Mouse (Mus musculus) hindbrain, embryonic 14.5 days (tissue): ENCODE measurements around the gene Arl10. TPM values are rescaled to one million over a fixed set of nuclear protein-coding genes. Genes with fewer than 3 reads are reported as not detected.

Experiments
- ATAC-seq: fragments of 200-750 bp; cut with Nextera tagmentation; 2 replicates; pipeline ENCODE4 v1.8.0; 2017; ENCODE audit warnings: moderate number of reproducible peaks, mild to moderate bottlenecking, moderate TSS enrichment, moderate library complexity; ENCODE audit not compliant: low FRiP score
- DNase-seq: peaks from one replicate; pipeline ENCODE4 v3.0.0-alpha.2; 2015; ENCODE audit warnings: low spot score
- H3K27ac ChIP-seq: fragments of 300-500 bp; sonication (generic); 2 replicates; pipeline ENCODE4 v1.5.1; 2014; ENCODE audit warnings: mild to moderate bottlenecking, moderate library complexity
- H3K27me3 ChIP-seq: fragments of 300-500 bp; sonication (generic); 2 replicates; pipeline ENCODE4 v1.6.1; 2014; ENCODE audit warnings: mild to moderate bottlenecking, low read length, mixed read lengths; ENCODE audit not compliant: control insufficient read depth, insufficient read depth
- H3K36me3 ChIP-seq: fragments of 300-500 bp; sonication (generic); replicated peaks from 2 replicates; pipeline ENCODE4 v1.6.1; 2014; ENCODE audit not compliant: control insufficient read depth, insufficient read depth
- H3K4me1 ChIP-seq: fragments of 300-500 bp; sonication (generic); replicated peaks from 2 replicates; pipeline ENCODE4 v1.6.1; 2014; ENCODE audit warnings: antibody characterized with exemption, low read length, mixed read lengths; ENCODE audit not compliant: control insufficient read depth, insufficient read depth
- H3K4me2 ChIP-seq: fragments of 300-500 bp; sonication (generic); replicated peaks from 2 replicates; pipeline ENCODE4 v1.6.1; 2014; ENCODE audit warnings: mild to moderate bottlenecking, moderate library complexity
- H3K4me3 ChIP-seq: fragments of 300-500 bp; sonication (generic); replicated peaks from 2 replicates; pipeline ENCODE4 v1.5.1; 2014; ENCODE audit warnings: mild to moderate bottlenecking, low read length
- H3K9ac ChIP-seq: fragments of 300-500 bp; sonication (generic); 2 replicates; pipeline ENCODE4 v1.6.1; 2014
- H3K9me3 ChIP-seq: fragments of 300-500 bp; sonication (generic); 2 replicates; pipeline ENCODE4 v1.6.1; 2016; ENCODE audit warnings: low read length; ENCODE audit not compliant: control insufficient read depth
- WGBS: fragments of 180-500 bp; shearing (Covaris S2); extraction: QIAGEN DNeasy Blood & Tissue Kit; methylation state at CpG from one replicate; pipeline ENCODE4 v1.1.7; 2014; 5-methylcytosine and 5-hydroxymethylcytosine counted together
- polyA plus RNA-seq: library from polyadenylated mRNA; unstranded; fragments of >200 nt; fragmentation: Nextera tagmentation; extraction: Ambion mirVana; gene quantifications from 2 replicates; pipeline ENCODE4 v1.2.1, GENCODE M21; 2014

Arl10 gene
- polyA plus RNA-seq, 1 experiment from 2014 or later = 83.0 TPM

GRCm38 (mm10) chr13:54593617-54594016, 18.8 kb downstream of the Arl10 start:
- no peak overlapping the region for H3K4me2 ChIP-seq
- no peak overlapping the region for H3K4me3 ChIP-seq
- peaks cover 53% of the 10 kb centered on the region for H3K36me3 ChIP-seq
- H3K9me3 ChIP-seq = no peaks in the 10 kb centered on the region
- H3K9ac ChIP-seq = no peak overlapping the region
- DNase-seq (no peak), ATAC-seq (no peak)
- no peak overlapping the region for H3K27ac ChIP-seq
- no peaks in the 10 kb centered on the region for H3K27me3 ChIP-seq
- 88% methylated on average over 11 of the region's 11 CpGs for WGBS
- peaks cover 23% of the 10 kb centered on the region for H3K4me1 ChIP-seq

GRCm38 (mm10) chr13:54596107-54596690, 21.4 kb downstream of the Arl10 start:
- Histone ChIP-seq H3K9me3 (no peaks in the 10 kb centered on the region), H3K27me3 (no peaks in the 10 kb centered on the region), H3K27ac (no peak overlapping the region), H3K36me3 (peaks cover 62% of the 10 kb centered on the region), H3K4me2 (no peak overlapping the region), H3K9ac (no peak overlapping the region), H3K4me1 (peaks cover 10% of the 10 kb centered on the region), H3K4me3 (no peak overlapping the region)
- no peak for ATAC-seq
- WGBS = 79% methylated on average over 8 of the region's 8 CpGs
- DNase-seq = no peak

- peaks cover 62% of the 10 kb centered on the region for H3K36me3 ChIP-seq
- H3K4me2 ChIP-seq = no peak overlapping the region
- ATAC-seq = no peak
- no peaks in the 10 kb centered on the region for H3K9me3 ChIP-seq
- no peak overlapping the region for H3K9ac ChIP-seq
- 67% methylated on average over 5 of the region's 5 CpGs for WGBS
- no peak overlapping the region for H3K4me3 ChIP-seq
- DNase-seq = no peak
- peaks cover 3% of the 10 kb centered on the region for H3K4me1 ChIP-seq
- H3K27me3 ChIP-seq = no peaks in the 10 kb centered on the region
- no peak overlapping the region for H3K27ac ChIP-seq
Measured at GRCm38 (mm10) chr13:54596870-54597269, 22.1 kb downstream of the Arl10 start.

GRCm38 (mm10) chr13:54598622-54599143, 23.9 kb downstream of the Arl10 start:
- 92% methylated on average over 12 of the region's 12 CpGs for WGBS
- ATAC-seq (no peak), DNase-seq (no peak)
- no peak overlapping the region for H3K4me3 ChIP-seq
- no peak overlapping the region for H3K27ac ChIP-seq
- no peaks in the 10 kb centered on the region for H3K9me3 ChIP-seq
- no peaks in the 10 kb centered on the region for H3K27me3 ChIP-seq
- no peak overlapping the region for H3K4me2 ChIP-seq
- H3K4me1 ChIP-seq = no peaks in the 10 kb centered on the region
- H3K9ac ChIP-seq = no peak overlapping the region
- peaks cover 56% of the 10 kb centered on the region for H3K36me3 ChIP-seq

DNA sequence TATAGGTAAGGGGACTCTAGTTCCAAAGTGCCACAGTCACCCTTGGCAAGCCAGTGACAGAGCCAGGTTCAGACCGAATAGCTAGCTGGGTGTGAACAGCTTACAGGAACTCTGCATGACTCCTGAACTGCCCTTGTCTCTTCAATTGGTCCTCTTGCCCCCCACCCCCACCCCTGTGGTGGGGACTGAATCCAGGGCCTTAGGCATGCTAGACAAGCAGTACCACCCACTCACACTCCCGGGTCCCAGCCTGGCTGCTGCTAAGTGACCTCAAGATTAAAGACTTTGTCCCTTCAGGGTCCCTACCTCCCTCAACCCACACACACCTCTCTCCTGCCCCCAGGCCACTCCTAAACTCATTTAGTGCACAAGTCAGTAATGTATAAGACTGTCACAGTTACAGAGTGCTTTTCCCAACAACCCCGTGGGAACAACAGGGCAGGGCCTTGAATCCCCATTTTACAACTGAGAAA, 27.9 kb downstream of the Arl10 start:
- Histone ChIP-seq H3K9me3 (no peaks in the 10 kb centered on the region), H3K4me3 (no peak overlapping the region), H3K9ac (no peak overlapping the region), H3K27ac (no peak overlapping the region), H3K27me3 (no peaks in the 10 kb centered on the region), H3K4me1 (no peaks in the 10 kb centered on the region), H3K36me3 (peaks cover 29% of the 10 kb centered on the region), H3K4me2 (no peak overlapping the region)
- WGBS = 67% methylated on average over 3 of the region's 3 CpGs
- DNase-seq (no peak), ATAC-seq (no peak)

GRCm38 (mm10) chr13:54603501-54603900, 28.7 kb downstream of the Arl10 start:
- ATAC-seq (no peak; the same call in 1 of the 2 replicates), DNase-seq (no peak)
- no peaks in the 10 kb centered on the region for H3K27me3 ChIP-seq
- H3K9me3 ChIP-seq = no peaks in the 10 kb centered on the region
- no peak overlapping the region for H3K27ac ChIP-seq
- peaks cover 21% of the 10 kb centered on the region for H3K36me3 ChIP-seq
- no peak overlapping the region for H3K4me2 ChIP-seq
- peaks cover 2% of the 10 kb centered on the region for H3K4me1 ChIP-seq
- H3K4me3 ChIP-seq = no peak overlapping the region
- no peak overlapping the region for H3K9ac ChIP-seq

GRCm38 (mm10) chr13:54604221-54604620, 29.4 kb downstream of the Arl10 start:
- ATAC-seq = no peak
- H3K9me3 ChIP-seq = no peaks in the 10 kb centered on the region
- no peak overlapping the region for H3K4me3 ChIP-seq
- peaks cover 16% of the 10 kb centered on the region for H3K36me3 ChIP-seq
- no peak for DNase-seq
- H3K27me3 ChIP-seq = no peaks in the 10 kb centered on the region
- H3K9ac ChIP-seq = no peak overlapping the region
- no peak overlapping the region for H3K27ac ChIP-seq
- peaks cover 9% of the 10 kb centered on the region for H3K4me1 ChIP-seq
- 48% methylated on average over 4 of the region's 4 CpGs for WGBS
- H3K4me2 ChIP-seq = no peak overlapping the region

- ATAC-seq = no peak
- no peak overlapping the region for H3K9ac ChIP-seq
- H3K36me3 ChIP-seq = peaks cover 11% of the 10 kb centered on the region
- no peaks in the 10 kb centered on the region for H3K27me3 ChIP-seq
- DNase-seq = no peak
- H3K27ac ChIP-seq = no peak overlapping the region
- no peaks in the 10 kb centered on the region for H3K9me3 ChIP-seq
- no peak overlapping the region for H3K4me2 ChIP-seq
- WGBS = 84% methylated on average over 5 of the region's 5 CpGs
- H3K4me1 ChIP-seq = peaks cover 17% of the 10 kb centered on the region
- no peak overlapping the region for H3K4me3 ChIP-seq
Measured at GRCm38 (mm10) chr13:54605426-54605825, 30.6 kb downstream of the Arl10 start.

- DNase-seq (no peak), ATAC-seq (no peak)
- Histone ChIP-seq H3K27ac (no peak overlapping the region), H3K9me3 (no peaks in the 10 kb centered on the region), H3K9ac (no peak overlapping the region), H3K36me3 (peaks cover 11% of the 10 kb centered on the region), H3K27me3 (no peaks in the 10 kb centered on the region), H3K4me3 (no peak overlapping the region), H3K4me2 (no peak overlapping the region), H3K4me1 (peaks cover 17% of the 10 kb centered on the region)
- WGBS = 81% methylated on average over 5 of the region's 5 CpGs
Measured at GRCm38 (mm10) chr13:54607204-54607603, 32.4 kb downstream of the Arl10 start.

- ATAC-seq (no peak), DNase-seq (no peak)
- Histone ChIP-seq H3K9me3 (no peaks in the 10 kb centered on the region), H3K27me3 (no peaks in the 10 kb centered on the region), H3K4me2 (peak overlapping the region; percentile 67; the same call in 1 of the 2 replicates), H3K4me3 (no peak overlapping the region), H3K36me3 (peaks cover 11% of the 10 kb centered on the region), H3K9ac (no peak overlapping the region), H3K27ac (no peak overlapping the region), H3K4me1 (peaks cover 17% of the 10 kb centered on the region)
- WGBS = 66% methylated on average over 3 of the region's 3 CpGs
Measured at GRCm38 (mm10) chr13:54608002-54608401, 33.2 kb downstream of the Arl10 start.
